Mouse (Mus musculus) CH12.LX (cell line): ENCODE results near the gene Tmbim6. TPM values are rescaled to one million over a fixed set of nuclear protein-coding genes. Genes with fewer than 3 reads are reported as not detected.
A peak's percentile ranks its signal among the peaks of the same experiment; 100 is the strongest.

ENCODE experiments used
- DNase-seq: peaks from one replicate; pipeline ENCODE4 v3.0.0-alpha.2; 2013; ENCODE audit errors: extremely low read depth
- H3K27ac ChIP-seq: 2 replicates; pipeline ENCODE4 v1.5.1; 2012; ENCODE audit warnings: low read depth, mild to moderate bottlenecking, control low read depth, moderate library complexity; ENCODE audit not compliant: insufficient read depth
- H3K27me3 ChIP-seq: replicated peaks from 2 replicates; pipeline ENCODE3; 2012; ENCODE audit warnings: inconsistent platforms
- H3K36me3 ChIP-seq, 2 experiments: replicated peaks in 1 of 2; 2 replicates each; pipeline versions ENCODE3 to v1.6.1; 2012; ENCODE audit warnings: inconsistent platforms in 1 of 2, low read length in 1 of 2, mild to moderate bottlenecking in 1 of 2, mixed read lengths in 1 of 2, moderate library complexity in 1 of 2; ENCODE audit not compliant: control insufficient read depth in 1 of 2, insufficient read depth in 1 of 2
- H3K4me1 ChIP-seq, 2 experiments: 2 replicates each; pipeline ENCODE4 v1.6.1; 2012; ENCODE audit warnings: inconsistent platforms in 1 of 2, moderate library complexity in 1 of 2; ENCODE audit not compliant: insufficient read depth in 2 of 2, control insufficient read depth in 1 of 2
- H3K4me2 ChIP-seq: 2 replicates; pipeline ENCODE4 v1.6.1; 2012; ENCODE audit warnings: low read depth, mild to moderate bottlenecking, control low read depth; ENCODE audit not compliant: poor library complexity, insufficient read depth, severe bottlenecking
- H3K4me3 ChIP-seq, 3 experiments: fragments of 150-350 bp in 1 of 3; sonication (generic) in 1 of 3; replicated peaks in 1 of 3; 2 replicates each; pipeline versions ENCODE3 to v1.5.1; 2011 to 2012; ENCODE audit warnings: low read depth in 2 of 3, low read length in 2 of 3, mild to moderate bottlenecking in 2 of 3, moderate library complexity in 2 of 3, control low read depth in 1 of 3, improper control_type of control experiment in 1 of 3, inconsistent platforms in 1 of 3, mixed read lengths in 1 of 3; ENCODE audit not compliant: poor library complexity in 1 of 3
- H3K79me2 ChIP-seq: replicated peaks from 2 replicates; pipeline ENCODE4 v1.6.1; 2012; ENCODE audit warnings: mild to moderate bottlenecking, moderate library complexity; ENCODE audit not compliant: control insufficient read depth, poor library complexity, insufficient read depth, severe bottlenecking; ENCODE audit errors: extremely low read depth
- H3K9ac ChIP-seq: 2 replicates; pipeline ENCODE4 v1.6.1; 2012; ENCODE audit warnings: low read depth, mild to moderate bottlenecking, control low read depth, moderate library complexity; ENCODE audit not compliant: insufficient read depth
- H3K9me3 ChIP-seq: replicated peaks from 2 replicates; pipeline ENCODE3; 2012; ENCODE audit warnings: low read length, inconsistent platforms, mixed read lengths
- BHLHE40 ChIP-seq: IDR thresholded peaks from 2 replicates; pipeline ENCODE4 v1.6.1; 2011; ENCODE audit warnings: mild to moderate bottlenecking, low read depth, low read length, improper control_type of control experiment
- CHD1 ChIP-seq: IDR thresholded peaks from 2 replicates; pipeline ENCODE4 v1.6.1; 2012; ENCODE audit warnings: low read depth, low read length, improper control_type of control experiment, inconsistent platforms
- CHD2 ChIP-seq: IDR thresholded peaks from 2 replicates; pipeline ENCODE4 v1.6.1; 2011; ENCODE audit warnings: low read length, improper control_type of control experiment
- CTCF ChIP-seq, 2 experiments: IDR thresholded peaks in 1 of 2; conservative IDR thresholded peaks in 1 of 2; 2 replicates each; pipeline ENCODE4 v1.5.1; 2011 to 2012; ENCODE audit warnings: low read depth in 2 of 2, low read length in 2 of 2, improper control_type of control experiment in 1 of 2, inconsistent platforms in 1 of 2, mild to moderate bottlenecking in 1 of 2, moderate library complexity in 1 of 2
- E2F4 ChIP-seq: IDR thresholded peaks from 2 replicates; pipeline ENCODE4 v1.6.1; 2011; ENCODE audit warnings: low read depth, low read length, improper control_type of control experiment; ENCODE audit not compliant: insufficient replicate concordance
- ELF1 ChIP-seq: IDR thresholded peaks from 2 replicates; pipeline ENCODE4 v1.6.1; 2014; ENCODE audit warnings: low read depth, mild to moderate bottlenecking, inconsistent platforms, low read length, improper control_type of control experiment
- GABPA ChIP-seq: IDR thresholded peaks from 2 replicates; pipeline ENCODE4 v1.6.1; 2012; ENCODE audit warnings: low read depth, low read length, improper control_type of control experiment, inconsistent platforms; ENCODE audit not compliant: insufficient replicate concordance
- IRF4 ChIP-seq: IDR thresholded peaks from 2 replicates; pipeline ENCODE4 v1.6.1; 2014; ENCODE audit warnings: low read depth, mild to moderate bottlenecking, inconsistent platforms, low read length, improper control_type of control experiment
- JUN ChIP-seq: IDR thresholded peaks from 2 replicates; pipeline ENCODE4 v1.6.1; 2011; ENCODE audit warnings: low read depth, mild to moderate bottlenecking, low read length, improper control_type of control experiment, moderate library complexity; ENCODE audit not compliant: insufficient read depth
- MAFK ChIP-seq: IDR thresholded peaks from 2 replicates; pipeline ENCODE4 v1.6.1; 2011; ENCODE audit warnings: low read length, improper control_type of control experiment; ENCODE audit not compliant: insufficient replicate concordance
- MEF2A ChIP-seq: IDR thresholded peaks from 2 replicates; pipeline ENCODE4 v1.6.1; 2014; ENCODE audit warnings: low read depth, mild to moderate bottlenecking, inconsistent platforms, low read length, improper control_type of control experiment, borderline replicate concordance
- MXI1 ChIP-seq: IDR thresholded peaks from 2 replicates; pipeline ENCODE4 v1.6.1; 2011; ENCODE audit warnings: mild to moderate bottlenecking, low read depth, low read length, improper control_type of control experiment
- NELFE ChIP-seq: IDR thresholded peaks from 2 replicates; pipeline ENCODE4 v1.6.1; 2011; ENCODE audit warnings: low read depth, low read length, improper control_type of control experiment
- PAX5 ChIP-seq: IDR thresholded peaks from 2 replicates; pipeline ENCODE4 v1.6.1; 2012; ENCODE audit warnings: low read length, inconsistent platforms, mixed read lengths
- POLR2A ChIP-seq: IDR thresholded peaks from 2 replicates; pipeline ENCODE4 v1.6.1; 2011; ENCODE audit warnings: low read depth, mild to moderate bottlenecking, improper control_type of control experiment, low read length
- RCOR1 ChIP-seq: conservative IDR thresholded peaks from 2 replicates; pipeline ENCODE4 v1.6.1; 2012; ENCODE audit warnings: low read depth, mild to moderate bottlenecking, inconsistent platforms, low read length, improper control_type of control experiment
- SIN3A ChIP-seq: IDR thresholded peaks from 2 replicates; pipeline ENCODE4 v1.6.1; 2012; ENCODE audit warnings: low read length, improper control_type of control experiment, inconsistent platforms
- SMC3 ChIP-seq: IDR thresholded peaks from 2 replicates; pipeline ENCODE4 v1.6.1; 2011; ENCODE audit warnings: low read depth, low read length, improper control_type of control experiment
- TCF12 ChIP-seq: IDR thresholded peaks from 2 replicates; pipeline ENCODE4 v1.6.1; 2014; ENCODE audit warnings: low read depth, mild to moderate bottlenecking, inconsistent platforms, low read length, improper control_type of control experiment
- USF1 ChIP-seq: IDR thresholded peaks from 2 replicates; pipeline ENCODE4 v1.6.1; 2014; ENCODE audit warnings: low read depth, mild to moderate bottlenecking, inconsistent platforms, low read length, improper control_type of control experiment
- USF2 ChIP-seq: conservative IDR thresholded peaks from 2 replicates; pipeline ENCODE4 v1.6.1; 2011; ENCODE audit warnings: low read depth, low read length, improper control_type of control experiment
- ZC3H11A ChIP-seq: IDR thresholded peaks from 2 replicates; pipeline ENCODE4 v1.6.1; 2012; ENCODE audit warnings: low read depth, mild to moderate bottlenecking, inconsistent platforms, low read length, improper control_type of control experiment
- ZNF384 ChIP-seq: IDR thresholded peaks from 2 replicates; pipeline ENCODE4 v1.6.1; 2012; ENCODE audit warnings: low read depth, low read length, improper control_type of control experiment, inconsistent platforms
- dilution Hi-C: fragments of 300-500 bp; cut with MboI; formaldehyde crosslinking; loops from 2 replicates; pipeline ENCODE4 v1.14.3; 2020; ENCODE audit warnings: low sequenced_read_pairs; ENCODE audit not compliant: extremely low pct_unique_long_range_greater_than_20kb, extremely low pct_ligation_motif_present
- in situ Hi-C: fragments of 300-500 bp; cut with MboI; formaldehyde crosslinking; loops from 3 replicates; pipeline ENCODE4 v1.14.3; 2019; ENCODE audit warnings: low sequenced_read_pairs, low pct_ligation_motif_present, low pct_unique_long_range_greater_than_20kb, mixed read lengths
- polyA plus RNA-seq: library from polyadenylated mRNA; unstranded; fragments of >175 nt; gene quantifications from 2 replicates; pipeline ENCODE4 v1.2.1, GENCODE M21; 2012; ENCODE audit warnings: low read depth; ENCODE audit not compliant: insufficient read length
- total RNA-seq, 2 experiments: library from RNA; depleted of rRNA; stranded (reverse); fragments of 300-350 nt in 1 of 2; fragments of >200 nt in 1 of 2; gene quantifications; 2 replicates each; pipeline ENCODE4 v1.2.3; 2012 to 2014

The Tmbim6 gene
- total and polyA plus RNA-seq, 3 experiments = 268 to 329 (median 269) TPM

GRCm38 (mm10) chr15:99420521-99421014 lies 27.9 kb downstream of the Tmbim6 start:
- Histone ChIP-seq H3K4me3 (no peak overlapping the region), H3K9me3 (no peaks in the 10 kb centered on the region), H3K36me3 (peaks cover 0 to 34% of the 10 kb centered on the region in 2 experiments), H3K79me2 (no peaks in the 10 kb centered on the region), H3K9ac (no peak overlapping the region), H3K4me2 (no peak overlapping the region), H3K27me3 (no peaks in the 10 kb centered on the region), H3K4me1 (peaks cover 8 to 22% of the 10 kb centered on the region in 2 experiments), H3K27ac (no peak overlapping the region)
- TF ChIP-seq MEF2A (no peak), POLR2A (no peak), BHLHE40 (no peak), E2F4 (no peak), IRF4 (no peak), GABPA (no peak), RCOR1 (no peak), USF2 (no peak), CHD1 (no peak)
- in situ Hi-C loops = loop anchor here (5.0 kb wide), 1 partner anchor 47 kb away; no protein-coding TSS in a partner anchor
- no peak for DNase-seq
- dilution Hi-C loops = no loop called here

GRCm38 (mm10) chr15:99421152-99421551 lies 28.5 kb downstream of the Tmbim6 start:
- Histone ChIP-seq H3K4me1 (peaks cover 8 to 19% of the 10 kb centered on the region in 2 experiments), H3K27ac (no peak overlapping the region)
- DNase-seq = peak; percentile 34

More at GRCm38 (mm10) chr15:99421152-99421551, 28.5 kb downstream of the Tmbim6 start:
- Histone ChIP-seq H3K27me3 (no peaks in the 10 kb centered on the region), H3K9ac (no peak overlapping the region), H3K4me3 (no peak overlapping the region), H3K36me3 (peaks cover 0 to 39% of the 10 kb centered on the region in 2 experiments), H3K4me2 (no peak overlapping the region), H3K79me2 (no peaks in the 10 kb centered on the region), H3K9me3 (no peaks in the 10 kb centered on the region)
- in situ Hi-C loops = loop anchor here (5.0 kb wide), 1 partner anchor 46 kb away; no protein-coding TSS in a partner anchor
- TF ChIP-seq JUN (no peak), PAX5 (no peak), TCF12 (no peak), SMC3 (no peak), SIN3A (no peak), ZC3H11A (no peak), E2F4 (no peak), CHD2 (no peak), ELF1 (no peak), USF1 (no peak), ZNF384 (no peak), CTCF (conservative IDR thresholded peaks at IDR 0.05 in 1 of 2, IDR thresholded peaks at IDR 0.05 in 1 of 2; ENCODE audit: low read depth in 2 of 2, low read length in 2 of 2) (no peak), MXI1 (no peak), CHD1 (no peak), MAFK (no peak), NELFE (no peak)
- dilution Hi-C loops = no loop called here
